Mouse (Mus musculus) cortical plate, adult 2 months (tissue): ENCODE data around the gene Tsg101.

ENCODE experiments used
- CTCF ChIP-seq: fragments of 200-500 bp; IDR thresholded peaks from 2 replicates; pipeline ENCODE4 v1.5.1; 2011; ENCODE audit warnings: mild to moderate bottlenecking, control low read depth, low read length; ENCODE audit not compliant: insufficient read depth; ENCODE audit errors: extremely low read depth
- POLR2A ChIP-seq: fragments of 200-500 bp; IDR thresholded peaks from 2 replicates; pipeline ENCODE4 v1.6.1; 2011; ENCODE audit warnings: mild to moderate bottlenecking, low read length, control low read depth; ENCODE audit not compliant: insufficient read depth; ENCODE audit errors: extremely low read depth

- TF ChIP-seq CTCF (no peak), POLR2A (no peak)
These were observed 42.9 kb downstream of the Tsg101 start for GRCm38 (mm10) chr7:46876841-46877240.
